Mouse (Mus musculus): Measurements from ENCODE around the gene Ubqln4. TPM values are rescaled to one million over a fixed set of nuclear protein-coding genes. Genes with fewer than 3 reads are reported as not detected.

The Ubqln4 gene
- 62.6 and 67.0 TPM in 2 replicates for polyA plus RNA-seq (2016; fragmentation: Nextera tagmentation; extraction: Ambion mirVana)

DNA sequence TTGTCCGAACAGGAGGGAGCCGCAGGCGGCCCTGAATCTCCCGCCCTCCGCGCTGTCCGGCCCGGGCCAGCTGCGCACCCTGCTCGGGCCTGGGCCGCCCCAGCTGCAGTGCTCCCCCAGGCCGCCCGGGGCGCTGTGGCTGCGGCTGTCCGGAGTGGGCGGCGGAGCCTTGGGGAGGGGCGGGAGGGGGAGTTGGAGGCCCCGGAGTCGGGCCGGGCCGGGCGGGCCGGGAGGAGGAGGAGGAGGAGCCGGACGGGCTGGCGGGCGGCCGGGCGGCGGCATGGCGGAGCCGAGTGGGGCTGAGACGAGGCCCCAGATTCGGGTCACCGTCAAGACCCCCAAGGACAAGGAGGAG lies at the start of gene Ubqln4:
Ubqln4 (plus strand) TSS at position 234 of the 355 bp plus-strand sequence.
- peak within 1 kb of the TSS; percentile 95 for H3K27ac ChIP-seq

GRCm38 (mm10) chr3:88503881-88504746 lies 49.4 kb upstream of the Ubqln4 start:
- Histone ChIP-seq H3K4me3 (replicated peaks) (no peak overlapping the region), H3K27me3 (peaks cover 17% of the 10 kb centered on the region), H3K9me3 (no peaks in the 10 kb centered on the region), H3K4me2 (peak overlapping the region; percentile 100; the same call in 1 of the 2 replicates), H3K27ac (peak overlapping the region; percentile 85), H3K9ac (replicated peaks) (no peak overlapping the region), H3K4me1 (replicated peaks) (peaks cover 49% of the 10 kb centered on the region), H3K36me3 (no peaks in the 10 kb centered on the region)
- WGBS, result 33% methylated on average over 8 of the region's 8 CpGs
- no peak for ATAC-seq (ENCODE audit: insufficient number of reproducible peaks, insufficient read depth, low FRiP score, low TSS enrichment, low read depth)

More for the DNA sequence above, at the start of gene Ubqln4:
- H3K9me3 ChIP-seq, result no peaks in the 10 kb centered on the region
- peak within 1 kb of the TSS; percentile 86 for H3K9ac ChIP-seq (replicated peaks)
- H3K4me3 ChIP-seq (replicated peaks), result peak within 1 kb of the TSS; percentile 86
- no peaks in the 10 kb centered on the region for H3K27me3 ChIP-seq
- H3K4me1 ChIP-seq (replicated peaks), result peaks cover 20% of the 10 kb centered on the region
- H3K4me2 ChIP-seq, result peak within 1 kb of the TSS; percentile 71
- under 1% methylated on average over 25 of the region's 37 CpGs for WGBS
- peak; percentile 79 for ATAC-seq (ENCODE audit: insufficient number of reproducible peaks, insufficient read depth, low FRiP score, low TSS enrichment, low read depth)
- H3K36me3 ChIP-seq, result peaks cover 32% of the 10 kb centered on the region

GRCm38 (mm10) chr3:88505081-88505480 lies 48.5 kb upstream of the Ubqln4 start:
- ATAC-seq (ENCODE audit: insufficient number of reproducible peaks, insufficient read depth, low FRiP score, low TSS enrichment, low read depth), result no peak
- H3K27me3 ChIP-seq, result peaks cover 17% of the 10 kb centered on the region
- no peak overlapping the region for H3K4me2 ChIP-seq

DNA sequence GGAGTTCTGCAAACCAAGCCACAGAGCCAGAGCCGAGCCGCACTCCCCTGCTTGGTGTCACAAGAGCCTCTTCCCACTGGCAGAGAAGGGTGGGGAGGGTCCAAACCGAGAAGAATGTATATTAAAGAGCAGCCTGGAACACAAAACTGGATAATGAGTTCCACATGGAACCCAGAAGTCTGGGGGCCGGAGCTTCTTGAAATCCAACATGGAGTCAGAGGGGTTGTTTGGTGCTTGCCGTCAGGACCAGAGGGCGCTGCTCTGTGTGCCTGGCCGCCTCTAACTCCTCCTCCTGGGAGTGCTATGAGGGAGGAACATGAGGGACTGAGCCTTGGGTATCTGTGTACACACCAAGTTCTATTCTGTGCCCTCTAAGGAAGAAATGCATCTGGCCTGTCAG lies 47.8 kb upstream of the Ubqln4 start:
- H3K4me3 ChIP-seq (replicated peaks), result no peak overlapping the region

More at GRCm38 (mm10) chr3:88505081-88505480, 48.5 kb upstream of the Ubqln4 start:
- Histone ChIP-seq H3K36me3 (no peaks in the 10 kb centered on the region), H3K9ac (replicated peaks) (no peak overlapping the region), H3K4me3 (replicated peaks) (no peak overlapping the region), H3K4me1 (replicated peaks) (peaks cover 58% of the 10 kb centered on the region), H3K27ac (peak overlapping the region; percentile 78), H3K9me3 (no peaks in the 10 kb centered on the region)
- WGBS, result 65% methylated on average over 6 of the region's 6 CpGs

GRCm38 (mm10) chr3:88509250-88509649 lies 44.3 kb upstream of the Ubqln4 start:
- Histone ChIP-seq H3K27ac (peak overlapping the region; percentile 97), H3K9ac (replicated peaks) (peak overlapping the region; percentile 59; the same call in 1 of the 2 replicates), H3K4me2 (peak overlapping the region; percentile 61), H3K36me3 (no peaks in the 10 kb centered on the region), H3K4me3 (replicated peaks) (peak overlapping the region; percentile 37), H3K27me3 (no peaks in the 10 kb centered on the region), H3K9me3 (no peaks in the 10 kb centered on the region), H3K4me1 (replicated peaks) (peaks cover 73% of the 10 kb centered on the region)
- 59% methylated on average over 3 of the region's 3 CpGs for WGBS
- ATAC-seq (ENCODE audit: insufficient number of reproducible peaks, insufficient read depth, low FRiP score, low TSS enrichment, low read depth), result no peak

More for the DNA sequence above, 47.8 kb upstream of the Ubqln4 start:
- no peak overlapping the region for H3K4me2 ChIP-seq
- H3K4me1 ChIP-seq (replicated peaks), result peaks cover 65% of the 10 kb centered on the region
- ATAC-seq (ENCODE audit: insufficient number of reproducible peaks, insufficient read depth, low FRiP score, low TSS enrichment, low read depth), result no peak
- WGBS, result 18% methylated on average over 7 of the region's 7 CpGs
- H3K9me3 ChIP-seq, result no peaks in the 10 kb centered on the region
- H3K27ac ChIP-seq, result peak overlapping the region; percentile 78
- H3K27me3 ChIP-seq, result peaks cover 15% of the 10 kb centered on the region
- H3K9ac ChIP-seq (replicated peaks), result no peak overlapping the region
- no peaks in the 10 kb centered on the region for H3K36me3 ChIP-seq

DNA sequence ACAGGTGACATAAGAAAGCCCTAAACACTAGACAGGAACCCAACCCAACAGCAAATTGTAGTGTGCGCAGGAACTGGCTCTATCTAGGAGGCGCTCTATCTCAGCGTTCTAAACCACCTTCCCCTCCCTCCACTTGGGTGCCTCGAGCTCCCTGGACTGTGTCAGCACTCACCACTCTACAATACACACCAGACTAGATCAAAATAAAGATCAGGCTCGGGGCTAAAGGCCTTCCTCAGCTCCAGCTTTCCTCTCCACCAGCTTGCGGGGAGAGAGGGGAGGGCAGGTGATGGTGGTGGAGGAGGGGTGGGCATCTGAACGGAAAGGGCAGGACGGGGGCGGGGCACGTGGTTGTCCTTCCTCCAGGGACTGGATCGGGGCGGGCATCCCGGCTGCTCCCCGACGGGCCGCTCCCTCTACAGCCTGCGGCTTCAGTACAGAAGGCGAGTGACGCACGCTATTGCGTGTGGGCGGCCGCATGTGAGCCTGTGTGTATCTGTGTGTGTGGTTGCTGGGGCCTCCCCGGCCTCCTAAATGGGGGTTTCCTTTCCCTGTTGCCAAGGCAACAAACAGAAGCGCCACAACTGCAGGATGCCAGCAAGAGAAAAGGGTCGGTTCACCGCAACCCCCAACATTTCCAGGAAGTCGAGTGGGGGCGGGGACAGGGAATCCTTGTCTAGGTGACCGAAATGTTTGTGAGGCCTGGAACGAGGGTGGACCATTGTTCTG lies 43.7 kb upstream of the Ubqln4 start, which contains the start of gene Lmna:
Lmna (minus strand) TSS at position 265 of the 729 bp plus-strand sequence.
- no peaks in the 10 kb centered on the region for H3K36me3 ChIP-seq
- ATAC-seq (ENCODE audit: insufficient number of reproducible peaks, insufficient read depth, low FRiP score, low TSS enrichment, low read depth), result peak; percentile 94
- H3K27ac ChIP-seq, result peak within 1 kb of the TSS; percentile 97
- peak within 1 kb of the TSS; percentile 59 for H3K9ac ChIP-seq (replicated peaks)
- peak within 1 kb of the TSS; percentile 37 for H3K4me3 ChIP-seq (replicated peaks)
- H3K27me3 ChIP-seq, result no peaks in the 10 kb centered on the region
- H3K9me3 ChIP-seq, result no peaks in the 10 kb centered on the region
- under 1% methylated on average over 31 of the region's 31 CpGs for WGBS
- peak within 1 kb of the TSS; percentile 61 for H3K4me2 ChIP-seq
- peaks cover 72% of the 10 kb centered on the region for H3K4me1 ChIP-seq (replicated peaks)

GRCm38 (mm10) chr3:88510421-88511289 lies 42.9 kb upstream of the Ubqln4 start:
- ATAC-seq (ENCODE audit: insufficient number of reproducible peaks, insufficient read depth, low FRiP score, low TSS enrichment, low read depth), result no peak
- no peaks in the 10 kb centered on the region for H3K9me3 ChIP-seq
- H3K4me2 ChIP-seq, result peak overlapping the region; percentile 61
- no peaks in the 10 kb centered on the region for H3K27me3 ChIP-seq
- 52% methylated on average over 13 of the region's 13 CpGs for WGBS
- H3K4me3 ChIP-seq (replicated peaks), result peak overlapping the region; percentile 37
- H3K36me3 ChIP-seq, result no peaks in the 10 kb centered on the region
- H3K4me1 ChIP-seq (replicated peaks), result peaks cover 64% of the 10 kb centered on the region
- H3K27ac ChIP-seq, result peak overlapping the region; percentile 97
- H3K9ac ChIP-seq (replicated peaks), result peak overlapping the region; percentile 59; the same call in 1 of the 2 replicates

DNA sequence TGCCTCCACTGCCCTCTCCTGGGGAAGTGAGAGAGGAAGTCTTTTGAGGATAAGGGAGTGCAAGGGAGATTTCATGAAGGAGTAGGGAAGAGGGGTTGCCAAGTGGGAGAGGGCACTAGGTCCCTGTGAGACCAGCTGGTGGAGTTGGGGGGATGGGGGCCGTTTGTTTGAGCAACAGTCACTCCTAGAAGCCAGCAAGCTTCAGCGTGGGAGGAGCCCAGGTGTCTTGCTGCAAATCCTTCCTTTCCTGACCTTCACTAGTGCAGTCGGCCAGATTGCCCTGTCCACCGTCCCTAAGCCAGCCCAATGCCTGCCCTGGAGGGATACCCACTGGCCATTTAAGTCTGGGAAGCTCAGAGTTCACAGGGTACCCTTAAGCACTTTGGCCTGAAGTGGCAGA lies 42.0 kb upstream of the Ubqln4 start:
- ATAC-seq (ENCODE audit: insufficient number of reproducible peaks, insufficient read depth, low FRiP score, low TSS enrichment, low read depth), result no peak
- WGBS, result 47% methylated on average over 4 of the region's 4 CpGs
- no peaks in the 10 kb centered on the region for H3K27me3 ChIP-seq
- H3K9me3 ChIP-seq, result no peaks in the 10 kb centered on the region
- H3K4me3 ChIP-seq (replicated peaks), result no peak overlapping the region
- H3K9ac ChIP-seq (replicated peaks), result no peak overlapping the region
- no peaks in the 10 kb centered on the region for H3K36me3 ChIP-seq
- H3K27ac ChIP-seq, result peak overlapping the region; percentile 85
- H3K4me1 ChIP-seq (replicated peaks), result peaks cover 55% of the 10 kb centered on the region
- no peak overlapping the region for H3K4me2 ChIP-seq

DNA sequence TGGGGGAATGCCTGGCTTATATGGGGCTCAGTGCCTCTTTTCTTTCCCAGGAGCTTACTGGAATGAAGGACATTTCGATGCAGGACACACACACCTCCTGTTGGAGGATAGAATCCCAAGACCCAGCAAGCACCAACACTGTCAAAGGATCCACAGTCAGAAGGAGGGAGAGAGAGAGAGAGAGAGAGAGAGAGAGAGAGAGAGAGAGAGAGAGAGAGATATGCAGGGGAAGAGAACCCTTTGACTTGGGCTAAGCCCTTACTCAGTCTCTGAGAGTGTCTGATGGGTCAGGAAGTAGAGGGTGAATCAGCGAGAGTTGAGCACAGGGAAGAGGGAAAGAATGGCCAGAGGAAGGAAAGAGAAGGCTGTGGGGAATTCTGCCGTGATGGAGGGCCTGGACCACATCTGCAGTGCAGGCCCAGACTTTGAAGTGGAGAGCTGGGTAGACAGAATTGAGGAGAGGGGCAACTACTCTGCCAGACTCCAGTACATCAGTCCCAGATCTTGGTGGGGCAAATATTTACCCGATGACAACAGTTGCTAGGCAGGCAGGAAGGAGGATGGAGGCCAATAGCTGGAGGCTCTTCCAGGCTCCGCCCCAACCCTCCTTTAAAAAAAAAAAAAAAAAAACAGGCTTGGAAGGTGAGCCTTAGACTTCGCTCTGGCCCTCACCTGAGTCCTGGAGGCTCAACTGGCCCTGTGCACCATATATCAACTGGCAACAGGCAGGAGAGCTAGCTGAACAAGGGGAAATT lies 41.2 kb upstream of the Ubqln4 start:
- 44% methylated on average over 6 of the region's 6 CpGs for WGBS

More for the DNA sequence above, 41.2 kb upstream of the Ubqln4 start:
- no peaks in the 10 kb centered on the region for H3K27me3 ChIP-seq
- H3K4me2 ChIP-seq, result peak overlapping the region; percentile 28
- no peaks in the 10 kb centered on the region for H3K9me3 ChIP-seq
- no peak for ATAC-seq (ENCODE audit: insufficient number of reproducible peaks, insufficient read depth, low FRiP score, low TSS enrichment, low read depth)
- H3K36me3 ChIP-seq, result no peaks in the 10 kb centered on the region
- peak overlapping the region; percentile 85 for H3K27ac ChIP-seq
- H3K4me3 ChIP-seq (replicated peaks), result no peak overlapping the region
- H3K9ac ChIP-seq (replicated peaks), result no peak overlapping the region
- H3K4me1 ChIP-seq (replicated peaks), result peaks cover 53% of the 10 kb centered on the region
